Mouse (Mus musculus): ENCODE data around the gene Slc30a2.

DNA sequence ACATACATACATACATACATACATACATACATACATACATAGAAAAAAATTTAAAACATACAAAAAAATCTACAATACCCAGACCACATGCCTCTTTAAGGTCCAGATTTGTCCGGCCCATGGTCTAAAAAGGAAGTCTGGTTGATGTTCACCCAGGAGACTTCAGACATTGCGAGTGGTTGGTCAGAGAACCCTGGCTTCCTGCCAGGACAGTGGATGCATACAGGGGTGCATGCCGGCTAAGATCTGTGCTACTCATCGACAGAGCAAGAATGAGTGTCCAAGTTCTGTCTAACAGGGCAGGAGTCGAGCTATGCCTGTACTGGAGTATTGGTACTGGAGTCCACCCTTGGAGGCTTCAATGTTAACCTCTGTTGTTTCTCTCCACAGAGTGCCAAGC is 18.3 kb upstream of the Slc30a2 start:
- TF ChIP-seq MAFK (IDR thresholded peaks at IDR 0.05; ENCODE audit: insufficient read depth, low read depth, low read length) = no peak
- no peak for TF ChIP-seq ZNF384 (IDR thresholded peaks at IDR 0.05; ENCODE audit: low read depth, low read length)
- TF ChIP-seq ZC3H11A (IDR thresholded peaks at IDR 0.05; ENCODE audit: borderline replicate concordance, low read depth, low read length) = no peak

All from ES-E14 (cell line).